Comparison of ENCODE assay signal across 14 mouse cellular contexts in genomic region chr2:17683326-17684040, GRCm38 (mm10). TPM values are rescaled to one million over a fixed set of nuclear protein-coding genes. Genes with fewer than 3 reads are reported as not detected.
A peak's percentile ranks its signal among the peaks of the same experiment; 100 is the strongest.
DNase-seq lines count a peak whose midpoint lies in the region; ATAC-seq lines count a peak whose summit lies in the region.
"Had no signal": no experiment of that assay in that cellular context is flagged by ENCODE, and none has a peak within 500 bp of the region (broad histone marks: within the 10 kb centered on the region; RNA-seq: fewer than 3 reads in every experiment).

No protein-coding gene starts in this region.

- no peak overlapping the region for H3K27ac ChIP-seq in midbrain, embryonic 14.5 days (replicated peaks; ENCODE audit: low read depth, low read length)
- H3K27ac ChIP-seq in midbrain, embryonic 13.5 days = no peak overlapping the region
- H3K27ac ChIP-seq in embryonic facial prominence, embryonic 13.5 days = peak overlapping the region; percentile 64
- no peak overlapping the region for H3K27ac ChIP-seq in heart, embryonic 12.5 days (ENCODE audit: poor library complexity, severe bottlenecking)
- H3K27ac ChIP-seq: heart, adult 2 months had no signal

- H3K4me1 ChIP-seq in midbrain, embryonic 14.5 days (ENCODE audit: control insufficient read depth, insufficient read depth, low read length) = no peaks in the 10 kb centered on the region
- no peaks in the 10 kb centered on the region for H3K4me1 ChIP-seq in midbrain, embryonic 13.5 days (replicated peaks)
- H3K4me1 ChIP-seq in embryonic facial prominence, embryonic 13.5 days = peaks cover 13% of the 10 kb centered on the region
- H3K4me1 ChIP-seq in heart, embryonic 12.5 days (replicated peaks) = peaks cover 6% of the 10 kb centered on the region; the same call in 1 of the 2 replicates

- no peak for DNase-seq in frontal cortex, adult 2 months (ENCODE audit: extremely low spot score in 1 of 2, low spot score in 1 of 2)
- peak; percentile 29 for DNase-seq in midbrain, embryonic 14.5 days
- DNase-seq in gastrocnemius, postnatal 25 days = no peak
- DNase-seq in spleen, postnatal 10 days (ENCODE audit: low spot score in 2 of 2) = no peak
- DNase-seq: adrenal gland, adult 2 months; heart, adult 2 months; kidney, postnatal 36 days; lung, postnatal 14 days; thymus, postnatal 25 days had no signal

- H3K36me3 ChIP-seq in midbrain, embryonic 14.5 days (ENCODE audit: control insufficient read depth, insufficient read depth, low read length) = no peaks in the 10 kb centered on the region
- H3K36me3 ChIP-seq in midbrain, embryonic 13.5 days = no peaks in the 10 kb centered on the region
- H3K36me3 ChIP-seq in embryonic facial prominence, embryonic 13.5 days = no peaks in the 10 kb centered on the region
- no peaks in the 10 kb centered on the region for H3K36me3 ChIP-seq in heart, embryonic 12.5 days

- H3K9me3 ChIP-seq in midbrain, embryonic 14.5 days (ENCODE audit: control insufficient read depth, low read length) = no peaks in the 10 kb centered on the region
- no peaks in the 10 kb centered on the region for H3K9me3 ChIP-seq in midbrain, embryonic 13.5 days
- no peaks in the 10 kb centered on the region for H3K9me3 ChIP-seq in embryonic facial prominence, embryonic 13.5 days
- no peaks in the 10 kb centered on the region for H3K9me3 ChIP-seq in heart, embryonic 12.5 days (replicated peaks)

- no peaks in the 10 kb centered on the region for H3K27me3 ChIP-seq in midbrain, embryonic 14.5 days (ENCODE audit: control insufficient read depth, insufficient read depth, low read length)
- no peaks in the 10 kb centered on the region for H3K27me3 ChIP-seq in midbrain, embryonic 13.5 days
- no peaks in the 10 kb centered on the region for H3K27me3 ChIP-seq in embryonic facial prominence, embryonic 13.5 days
- H3K27me3 ChIP-seq in heart, embryonic 12.5 days (replicated peaks) = peaks cover 9% of the 10 kb centered on the region; the same call in 1 of the 2 replicates

- 61% methylated on average over 4 of the region's 4 CpGs for WGBS in midbrain, embryonic 14.5 days
- 71% methylated on average over 4 of the region's 4 CpGs for WGBS in midbrain, embryonic 13.5 days
- WGBS in embryonic facial prominence, embryonic 13.5 days = 54% methylated on average over 4 of the region's 4 CpGs
- WGBS in heart, embryonic 12.5 days = 69% methylated on average over 4 of the region's 4 CpGs

- no peak overlapping the region for H3K9ac ChIP-seq in midbrain, embryonic 14.5 days (replicated peaks; ENCODE audit: low read length)
- H3K9ac ChIP-seq in midbrain, embryonic 13.5 days (replicated peaks) = no peak overlapping the region
- 0 out of 2 replicates have a peak overlapping the region, but pooled peaks have one; percentile 4 for H3K9ac ChIP-seq in embryonic facial prominence, embryonic 13.5 days
- no peak overlapping the region; the same call in 1 of the 2 replicates for H3K9ac ChIP-seq in heart, embryonic 12.5 days

- no peak overlapping the region for H3K4me3 ChIP-seq in midbrain, embryonic 14.5 days (replicated peaks; ENCODE audit: low read depth, low read length)
- H3K4me3 ChIP-seq in midbrain, embryonic 13.5 days (replicated peaks) = no peak overlapping the region
- no peak overlapping the region for H3K4me3 ChIP-seq in embryonic facial prominence, embryonic 13.5 days
- H3K4me3 ChIP-seq in heart, embryonic 12.5 days = no peak overlapping the region
- H3K4me3 ChIP-seq: heart, adult 2 months had no signal

- no peak overlapping the region for H3K4me2 ChIP-seq in midbrain, embryonic 14.5 days (ENCODE audit: low read length)
- no peak overlapping the region for H3K4me2 ChIP-seq in midbrain, embryonic 13.5 days (replicated peaks)
- H3K4me2 ChIP-seq in embryonic facial prominence, embryonic 13.5 days = no peak overlapping the region
- no peak overlapping the region for H3K4me2 ChIP-seq in heart, embryonic 12.5 days

- ATAC-seq in frontal cortex, adult (ENCODE audit: low TSS enrichment) = peak; percentile 29; the same call in 1 of the 2 replicates
- no peak for ATAC-seq in midbrain, embryonic 14.5 days (ENCODE audit: low FRiP score, low TSS enrichment)
- no peak for ATAC-seq in midbrain, embryonic 13.5 days
- no peak for ATAC-seq in embryonic facial prominence, embryonic 13.5 days (ENCODE audit: insufficient number of reproducible peaks, insufficient read depth, low FRiP score, low TSS enrichment, low read depth)
- no peak for ATAC-seq in heart, embryonic 12.5 days (ENCODE audit: insufficient number of reproducible peaks, low FRiP score)
- ATAC-seq: CD4-positive, CD25-positive, alpha-beta regulatory T cell, adult 4 months had no signal

RNA-seq across cellular contexts. Expression of gene Nebl, which starts 47.8 kb away (rescaled TPM):
- 42.5 and 47.8 TPM in 2 replicates for polyA plus RNA-seq in frontal cortex, adult 2 months (2012; rRNA removed)
- polyA plus RNA-seq in midbrain, embryonic 14.5 days (2014; fragmentation: Nextera tagmentation; extraction: Ambion mirVana) = 6.7 and 7.0 TPM in 2 replicates
- 5.3 and 5.4 TPM in 2 replicates for polyA plus RNA-seq in midbrain, embryonic 13.5 days (2015; fragmentation: Nextera tagmentation; extraction: Ambion mirVana)
- 16.2 and 16.6 TPM in 2 replicates for polyA plus RNA-seq in embryonic facial prominence, embryonic 13.5 days (2015; fragmentation: Nextera tagmentation; extraction: Ambion mirVana)
- polyA plus RNA-seq in heart, embryonic 12.5 days (2016; fragmentation: Nextera tagmentation; extraction: Ambion mirVana) = 337 and 368 TPM in 2 replicates
- total RNA-seq in gastrocnemius, postnatal 25 days (2021) = under 1 TPM; 0.91 to 0.95 TPM
